Mouse (Mus musculus): ENCODE measurements around the gene Gpr183. TPM values are rescaled to one million over a fixed set of nuclear protein-coding genes. Genes with fewer than 3 reads are reported as not detected.

Gpr183 gene
- polyA plus RNA-seq, 1 experiment, result 0.44 TPM

DNA sequence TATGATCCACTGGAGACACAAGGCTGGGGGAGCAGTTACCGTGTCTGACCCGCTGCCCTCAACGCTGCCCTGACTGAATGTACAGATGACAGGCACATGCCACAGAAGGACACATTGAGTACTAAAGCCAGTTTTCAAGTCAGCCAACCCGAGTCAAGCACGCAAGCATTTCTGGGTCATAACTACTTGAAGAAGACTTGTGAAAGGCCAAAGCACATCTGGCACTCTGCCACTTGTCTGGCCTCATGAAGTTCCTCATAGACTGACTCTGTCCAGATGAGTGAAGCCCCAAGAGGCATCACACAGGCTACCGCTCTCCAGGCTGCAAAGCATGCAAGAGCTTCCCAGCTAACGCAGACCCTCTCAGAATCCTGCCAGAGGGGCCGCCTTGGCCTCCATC is 31.8 kb upstream of the Gpr183 start:
- TF ChIP-seq CTCF (IDR thresholded peaks at IDR 0.05; ENCODE audit: borderline replicate concordance, extremely low read depth, insufficient read depth, insufficient read length) (no peak), POLR2A (IDR thresholded peaks at IDR 0.05; ENCODE audit: borderline replicate concordance, extremely low read depth, insufficient read depth, insufficient read length, poor library complexity, severe bottlenecking) (no peak)
- peak; percentile 13 for DNase-seq (ENCODE audit: low read depth)

DNA sequence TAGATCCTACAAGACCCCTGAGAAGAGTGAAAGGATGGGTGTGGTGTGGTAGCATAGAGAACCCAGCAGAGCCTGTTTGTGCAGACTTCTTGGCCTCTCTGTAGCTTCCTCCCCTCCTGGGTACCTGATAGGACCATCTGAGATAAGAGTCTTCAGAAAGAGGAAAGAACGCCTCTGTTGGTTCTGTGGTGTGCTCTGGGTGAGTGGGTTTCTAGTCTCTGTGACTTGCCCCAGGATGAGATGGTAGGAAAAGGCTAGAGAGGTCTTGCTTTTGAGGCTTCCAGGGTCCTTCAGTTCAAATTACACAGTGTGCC is 30.5 kb upstream of the Gpr183 start:
- DNase-seq (ENCODE audit: low read depth), result no peak
- TF ChIP-seq POLR2A (IDR thresholded peaks at IDR 0.05; ENCODE audit: borderline replicate concordance, extremely low read depth, insufficient read depth, insufficient read length, poor library complexity, severe bottlenecking), result no peak
- TF ChIP-seq CTCF (IDR thresholded peaks at IDR 0.05; ENCODE audit: borderline replicate concordance, extremely low read depth, insufficient read depth, insufficient read length), result no peak

DNA sequence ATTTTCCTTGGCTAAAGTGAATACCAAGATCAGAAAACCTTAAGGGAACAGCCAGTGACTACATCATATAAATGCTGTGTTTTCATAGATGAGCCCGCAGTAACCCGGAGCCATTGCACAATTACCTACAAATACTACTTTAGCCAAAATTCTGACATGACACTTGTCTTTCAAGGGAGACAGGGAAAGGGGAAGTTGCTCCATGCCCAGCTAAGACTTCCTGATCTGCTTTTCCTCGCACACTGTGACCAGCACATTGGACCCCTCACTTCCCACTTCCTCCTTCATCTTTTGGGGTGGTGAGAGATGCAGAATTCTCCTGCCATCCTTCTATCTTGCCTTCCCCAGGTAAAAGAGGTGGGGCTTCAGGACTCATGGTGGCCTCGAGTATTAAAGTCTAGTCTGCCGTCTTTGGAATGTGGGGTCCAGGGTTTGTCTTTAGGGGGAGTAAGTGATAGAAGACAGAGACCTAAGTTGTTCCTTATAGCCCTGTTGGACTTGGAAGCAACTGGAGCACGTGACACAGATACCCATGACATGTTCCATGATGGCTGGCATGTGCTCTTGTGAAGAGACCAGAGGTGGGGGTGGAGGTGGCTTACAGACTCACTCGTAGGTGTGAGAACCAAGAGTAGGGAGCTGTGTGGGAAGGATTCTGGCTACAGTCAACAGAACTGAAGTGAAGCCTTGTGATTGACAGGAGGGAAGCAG is 30.0 kb upstream of the Gpr183 start:
- DNase-seq (ENCODE audit: low read depth), result no peak
- no peak for TF ChIP-seq CTCF (IDR thresholded peaks at IDR 0.05; ENCODE audit: borderline replicate concordance, extremely low read depth, insufficient read depth, insufficient read length)
- TF ChIP-seq POLR2A (IDR thresholded peaks at IDR 0.05; ENCODE audit: borderline replicate concordance, extremely low read depth, insufficient read depth, insufficient read length, poor library complexity, severe bottlenecking), result no peak

DNA sequence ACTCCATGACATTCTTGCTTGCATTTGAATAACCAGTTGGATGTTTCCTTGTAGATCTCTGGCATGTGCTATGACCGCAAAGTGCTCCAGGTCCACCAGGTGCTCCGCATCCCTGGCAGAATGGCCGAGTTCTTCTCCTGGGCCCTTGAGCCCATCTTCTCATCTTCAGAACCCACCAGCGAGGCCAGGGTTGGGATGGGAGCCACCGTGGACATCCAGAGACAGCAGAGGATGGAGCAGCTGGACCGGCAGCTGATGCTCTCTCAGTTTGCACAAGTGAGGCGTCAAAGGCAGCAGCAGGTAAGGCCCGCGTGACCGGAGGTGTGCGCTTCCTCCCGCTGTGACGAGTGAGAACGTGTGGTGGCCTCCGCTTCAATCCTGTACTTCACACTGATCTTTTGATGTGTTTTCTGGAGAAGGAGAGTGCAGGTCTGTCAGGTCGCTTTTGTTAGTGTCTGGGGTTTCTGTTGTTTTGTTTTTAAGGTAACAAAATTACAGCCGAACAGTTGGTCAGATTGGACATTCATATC is 29.2 kb upstream of the Gpr183 start:
- DNase-seq (ENCODE audit: low read depth), result no peak
- TF ChIP-seq POLR2A (IDR thresholded peaks at IDR 0.05; ENCODE audit: borderline replicate concordance, extremely low read depth, insufficient read depth, insufficient read length, poor library complexity, severe bottlenecking) (no peak), CTCF (IDR thresholded peaks at IDR 0.05; ENCODE audit: borderline replicate concordance, extremely low read depth, insufficient read depth, insufficient read length) (no peak)

DNA sequence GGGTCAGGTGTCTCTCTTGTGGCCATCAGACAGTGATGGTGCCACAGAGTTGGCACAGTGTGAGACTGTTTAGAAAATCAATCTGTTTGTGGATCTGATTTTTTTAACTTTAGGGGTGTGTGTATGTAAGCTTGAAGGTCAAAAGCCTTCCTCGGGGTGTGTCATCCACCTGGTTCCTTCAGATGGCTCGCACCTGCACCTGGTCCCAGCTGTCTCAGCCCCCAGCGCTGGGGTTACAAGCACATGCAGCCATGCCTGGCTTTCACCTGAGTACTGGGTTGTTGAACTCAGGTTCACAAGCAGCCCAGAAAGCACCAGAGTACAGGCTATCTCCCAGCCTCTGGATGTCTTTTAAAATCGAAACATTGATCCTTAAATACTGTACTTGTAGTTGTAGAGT is 28.6 kb upstream of the Gpr183 start:
- TF ChIP-seq CTCF (IDR thresholded peaks at IDR 0.05; ENCODE audit: borderline replicate concordance, extremely low read depth, insufficient read depth, insufficient read length) (no peak), POLR2A (IDR thresholded peaks at IDR 0.05; ENCODE audit: borderline replicate concordance, extremely low read depth, insufficient read depth, insufficient read length, poor library complexity, severe bottlenecking) (no peak)
- DNase-seq (ENCODE audit: low read depth), result no peak

DNA sequence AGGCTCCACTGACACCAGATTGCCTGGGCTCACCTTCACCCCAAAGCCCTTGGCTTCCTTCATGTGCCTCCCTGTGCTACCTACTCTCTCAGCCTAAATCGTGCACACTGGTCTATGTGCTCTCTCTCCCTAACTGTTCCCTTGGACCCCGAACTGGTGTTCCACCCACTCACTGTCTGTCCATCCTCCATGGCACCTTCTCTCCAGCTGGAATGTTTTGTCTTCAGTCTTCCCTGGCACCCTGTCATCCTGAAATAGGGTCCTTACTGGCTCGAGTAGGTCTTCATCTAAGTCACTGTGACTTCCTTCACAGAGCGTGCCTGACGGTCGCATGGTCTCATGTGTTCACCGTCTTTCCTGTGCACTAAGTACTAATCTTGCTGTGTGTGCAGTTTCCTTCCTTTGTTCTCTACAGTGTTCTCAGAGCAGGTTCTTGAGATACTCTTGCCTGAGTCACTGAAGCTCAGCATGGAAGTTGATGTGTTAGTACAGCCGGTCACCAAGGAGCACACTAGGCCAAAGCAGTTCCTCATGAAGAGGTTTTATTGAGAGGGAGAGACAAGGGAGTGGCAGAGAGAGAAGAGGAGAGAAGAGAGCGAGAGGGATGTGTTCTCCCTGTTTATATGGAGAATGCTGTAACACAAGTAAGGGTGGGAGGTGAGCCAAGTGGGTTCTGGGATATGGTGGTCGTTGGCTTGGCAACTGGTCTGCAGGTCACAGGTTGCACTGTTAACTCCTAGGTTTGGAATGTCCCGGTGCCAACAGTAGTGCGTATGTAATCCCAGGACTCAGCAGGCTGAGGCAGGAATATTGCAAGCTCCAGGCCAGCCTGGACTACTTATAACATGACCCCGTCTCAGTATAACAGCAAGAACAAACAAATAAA is 27.6 kb upstream of the Gpr183 start:
- TF ChIP-seq CTCF (IDR thresholded peaks at IDR 0.05; ENCODE audit: borderline replicate concordance, extremely low read depth, insufficient read depth, insufficient read length) (no peak), POLR2A (IDR thresholded peaks at IDR 0.05; ENCODE audit: borderline replicate concordance, extremely low read depth, insufficient read depth, insufficient read length, poor library complexity, severe bottlenecking) (no peak)
- DNase-seq (ENCODE audit: low read depth), result no peak

DNA sequence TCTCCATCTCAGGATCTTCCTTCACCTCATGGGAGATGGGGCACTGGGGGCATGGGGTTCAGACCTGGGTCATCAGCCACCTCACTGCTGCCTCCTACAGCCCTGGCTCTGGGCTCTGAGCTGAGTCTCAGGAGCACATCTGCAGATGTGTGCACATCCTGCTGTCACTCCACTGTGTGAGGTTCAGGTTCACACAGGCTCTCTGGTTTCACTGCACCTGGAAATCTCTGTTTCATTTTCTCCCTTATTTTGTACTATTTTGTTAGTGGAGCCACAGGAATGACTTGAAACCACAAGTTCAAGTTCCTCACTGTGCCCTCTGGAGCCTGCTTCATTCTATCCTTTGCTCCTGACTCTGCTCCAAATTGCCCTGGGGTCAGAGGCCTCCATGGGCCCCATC is 26.9 kb upstream of the Gpr183 start:
- TF ChIP-seq CTCF (IDR thresholded peaks at IDR 0.05; ENCODE audit: borderline replicate concordance, extremely low read depth, insufficient read depth, insufficient read length) (no peak), POLR2A (IDR thresholded peaks at IDR 0.05; ENCODE audit: borderline replicate concordance, extremely low read depth, insufficient read depth, insufficient read length, poor library complexity, severe bottlenecking) (no peak)
- DNase-seq (ENCODE audit: low read depth), result no peak

DNA sequence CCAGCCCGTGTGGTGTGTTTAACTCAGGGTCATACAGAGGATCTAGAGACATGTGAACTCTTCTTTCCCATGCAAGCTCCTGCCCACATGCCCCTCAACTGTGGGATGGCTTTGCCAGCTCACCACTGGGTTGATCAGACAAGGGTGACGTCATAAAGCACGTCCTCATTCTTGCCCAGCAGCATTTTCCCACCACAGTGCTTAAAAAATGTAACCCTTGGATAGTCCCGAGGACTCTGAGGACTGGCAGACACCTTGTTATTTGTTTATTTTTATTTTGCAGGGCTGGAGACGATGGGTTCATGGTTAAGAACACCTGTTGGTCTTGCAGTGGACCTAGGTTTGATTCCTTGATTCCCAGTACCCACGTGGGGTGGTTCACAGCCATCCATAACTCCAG is 25.9 kb upstream of the Gpr183 start:
- TF ChIP-seq POLR2A (IDR thresholded peaks at IDR 0.05; ENCODE audit: borderline replicate concordance, extremely low read depth, insufficient read depth, insufficient read length, poor library complexity, severe bottlenecking) (no peak), CTCF (IDR thresholded peaks at IDR 0.05; ENCODE audit: borderline replicate concordance, extremely low read depth, insufficient read depth, insufficient read length) (no peak)
- DNase-seq (ENCODE audit: low read depth), result no peak

DNA sequence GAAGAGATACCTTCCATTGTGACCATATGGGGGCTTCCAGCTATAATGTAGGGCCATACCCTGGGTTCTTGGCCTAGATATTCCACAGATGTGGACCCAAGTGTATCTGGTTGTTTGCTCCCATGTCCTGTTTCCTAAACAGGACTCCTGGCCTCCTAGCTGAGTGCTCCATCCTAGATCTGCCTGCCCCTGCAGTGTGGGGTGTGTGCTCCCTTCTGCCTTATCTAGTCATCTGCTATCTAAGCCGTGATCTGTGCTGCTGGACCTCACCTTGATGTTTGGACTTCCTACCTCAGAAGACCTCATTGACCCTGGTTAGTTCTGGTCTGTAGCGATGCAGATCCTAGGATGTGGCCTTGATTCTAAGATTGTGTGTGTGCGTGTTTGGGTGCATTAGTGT is 24.9 kb upstream of the Gpr183 start:
- TF ChIP-seq CTCF (IDR thresholded peaks at IDR 0.05; ENCODE audit: borderline replicate concordance, extremely low read depth, insufficient read depth, insufficient read length), result no peak
- TF ChIP-seq POLR2A (IDR thresholded peaks at IDR 0.05; ENCODE audit: borderline replicate concordance, extremely low read depth, insufficient read depth, insufficient read length, poor library complexity, severe bottlenecking), result no peak
- no peak for DNase-seq (ENCODE audit: low read depth)

DNA sequence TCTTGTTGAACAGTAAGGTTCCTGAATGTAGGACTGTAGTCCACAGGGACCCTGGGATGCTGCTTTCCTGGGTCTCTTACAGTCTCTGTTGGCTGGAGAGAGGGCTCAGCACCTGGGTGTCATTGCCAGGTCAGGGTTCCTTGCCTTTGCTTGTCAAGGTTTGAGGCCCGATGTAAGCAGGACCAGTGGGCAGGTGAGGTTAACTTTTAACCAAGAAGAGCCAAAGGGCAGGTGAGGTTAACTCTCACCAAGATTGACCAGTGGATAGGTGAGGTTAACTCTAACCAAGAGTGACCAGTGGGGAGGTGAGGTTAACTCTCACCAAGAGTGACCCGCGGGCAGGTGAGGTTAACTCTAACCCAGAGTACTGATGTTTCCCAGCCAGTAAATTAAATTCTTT is 24.3 kb upstream of the Gpr183 start:
- TF ChIP-seq CTCF (IDR thresholded peaks at IDR 0.05; ENCODE audit: borderline replicate concordance, extremely low read depth, insufficient read depth, insufficient read length), result no peak
- no peak for TF ChIP-seq POLR2A (IDR thresholded peaks at IDR 0.05; ENCODE audit: borderline replicate concordance, extremely low read depth, insufficient read depth, insufficient read length, poor library complexity, severe bottlenecking)
- no peak for DNase-seq (ENCODE audit: low read depth)

DNA sequence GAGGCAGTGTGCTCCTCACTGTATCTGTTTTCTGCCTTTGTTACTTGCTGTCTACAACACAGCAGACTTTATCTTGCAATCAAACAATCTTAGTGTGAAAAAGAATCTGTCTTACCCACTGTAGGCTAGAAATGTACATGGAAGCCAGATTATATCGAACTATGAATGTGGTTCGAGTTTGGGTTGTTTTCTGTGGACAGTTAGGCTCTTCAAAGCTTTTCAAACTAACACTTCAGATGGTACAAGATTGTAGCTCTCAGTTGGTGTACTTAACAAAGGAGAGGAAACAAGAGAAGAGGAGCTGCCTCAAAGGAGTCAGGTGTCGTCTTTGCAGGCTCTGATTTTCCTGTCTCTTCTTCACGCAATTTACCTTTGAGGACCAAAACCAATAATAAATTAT is 22.7 kb upstream of the Gpr183 start:
- TF ChIP-seq POLR2A (IDR thresholded peaks at IDR 0.05; ENCODE audit: borderline replicate concordance, extremely low read depth, insufficient read depth, insufficient read length, poor library complexity, severe bottlenecking) (no peak), CTCF (IDR thresholded peaks at IDR 0.05; ENCODE audit: borderline replicate concordance, extremely low read depth, insufficient read depth, insufficient read length) (no peak)
- DNase-seq (ENCODE audit: low read depth), result no peak

Measured in brain, embryonic 14.5 days (tissue).